ENCODE assay signal across 10 mouse cellular contexts in genomic region chr4:24792416-24792981, GRCm38 (mm10). TPM values are rescaled to one million over a fixed set of nuclear protein-coding genes. Genes with fewer than 3 reads are reported as not detected.
DNase-seq lines count a peak whose midpoint lies in the region; ATAC-seq and TF ChIP-seq lines count a peak whose summit lies in the region.
"Had no signal": no experiment of that assay in that cellular context is flagged by ENCODE, and none has a peak within 500 bp of the region (broad histone marks: within the 10 kb centered on the region; RNA-seq: fewer than 3 reads in every experiment).

No protein-coding gene starts in this region.

- H3K4me2 ChIP-seq in intestine, embryonic 16.5 days (ENCODE audit: low read depth, low read length), result peak overlapping the region; percentile 9; the same call in 1 of the 2 replicates
- no peak overlapping the region for H3K4me2 ChIP-seq in intestine, embryonic 15.5 days (replicated peaks)
- peak overlapping the region; percentile 31 for H3K4me2 ChIP-seq in midbrain, embryonic 11.5 days
- no peak overlapping the region for H3K4me2 ChIP-seq in stomach, postnatal 0 days (replicated peaks; ENCODE audit: low read depth)
- H3K4me2 ChIP-seq: limb, embryonic 13.5 days had no signal

- ATAC-seq in intestine, embryonic 16.5 days, result no peak
- no peak for ATAC-seq in intestine, embryonic 15.5 days
- ATAC-seq in midbrain, embryonic 11.5 days (ENCODE audit: low FRiP score), result peak; percentile 47
- ATAC-seq in stomach, postnatal 0 days (ENCODE audit: low FRiP score, low TSS enrichment), result no peak
- ATAC-seq in cerebellum, adult (ENCODE audit: insufficient number of reproducible peaks, low FRiP score, low TSS enrichment), result no peak

- no peak overlapping the region for H3K4me3 ChIP-seq in intestine, embryonic 16.5 days (ENCODE audit: low read length)
- H3K4me3 ChIP-seq in intestine, embryonic 15.5 days (replicated peaks), result no peak overlapping the region
- H3K4me3 ChIP-seq in forebrain, embryonic 10.5 days, result peak overlapping the region; percentile 31; the same call in 1 of the 2 replicates
- H3K4me3 ChIP-seq in midbrain, embryonic 11.5 days (ENCODE audit: low read depth, low read length), result no peak overlapping the region
- H3K4me3 ChIP-seq in stomach, postnatal 0 days (ENCODE audit: low read depth, low read length), result no peak overlapping the region
- H3K4me3 ChIP-seq: limb, embryonic 13.5 days had no signal

- TF ChIP-seq CTCF in stomach, postnatal 0 days (IDR thresholded peaks at IDR 0.05; ENCODE audit: low read depth), result no peak

- DNase-seq in Muller cell, postnatal 12 days (ENCODE audit: inconsistent ontology term), result peak; percentile 24
- DNase-seq in forebrain, embryonic 10.5 days (ENCODE audit: extremely low spot score, low spot score), result peak; percentile 19
- peak; percentile 89 for DNase-seq in midbrain, embryonic 11.5 days (ENCODE audit: low spot score, missing footprints)
- no peak for DNase-seq in stomach, postnatal 0 days (ENCODE audit: low spot score)
- no peak for DNase-seq in ovary, postnatal 10 days (ENCODE audit: low spot score)
- DNase-seq: kidney, adult 9 months had no signal

- no peaks in the 10 kb centered on the region for H3K36me3 ChIP-seq in intestine, embryonic 16.5 days (ENCODE audit: control insufficient read depth, insufficient read depth, low read length)
- no peaks in the 10 kb centered on the region for H3K36me3 ChIP-seq in intestine, embryonic 15.5 days
- H3K36me3 ChIP-seq in forebrain, embryonic 10.5 days (replicated peaks), result no peaks in the 10 kb centered on the region
- H3K36me3 ChIP-seq in midbrain, embryonic 11.5 days (ENCODE audit: control insufficient read depth, insufficient read depth, low read length), result no peaks in the 10 kb centered on the region
- no peaks in the 10 kb centered on the region for H3K36me3 ChIP-seq in stomach, postnatal 0 days (ENCODE audit: control insufficient read depth, insufficient read depth, low read length)
- H3K36me3 ChIP-seq: limb, embryonic 13.5 days had no signal

- no peaks in the 10 kb centered on the region for H3K27me3 ChIP-seq in intestine, embryonic 16.5 days (replicated peaks; ENCODE audit: control insufficient read depth, insufficient read depth, low read length)
- no peaks in the 10 kb centered on the region for H3K27me3 ChIP-seq in intestine, embryonic 15.5 days (replicated peaks)
- H3K27me3 ChIP-seq in forebrain, embryonic 10.5 days (ENCODE audit: poor library complexity, severe bottlenecking), result no peaks in the 10 kb centered on the region
- H3K27me3 ChIP-seq in midbrain, embryonic 11.5 days (ENCODE audit: control insufficient read depth, insufficient read depth, low read length), result no peaks in the 10 kb centered on the region
- no peaks in the 10 kb centered on the region for H3K27me3 ChIP-seq in stomach, postnatal 0 days (ENCODE audit: control insufficient read depth, insufficient read depth, low read length)
- H3K27me3 ChIP-seq: limb, embryonic 13.5 days had no signal

- H3K9me3 ChIP-seq in intestine, embryonic 16.5 days (ENCODE audit: control insufficient read depth, low read length), result no peaks in the 10 kb centered on the region
- H3K9me3 ChIP-seq in intestine, embryonic 15.5 days, result no peaks in the 10 kb centered on the region
- no peaks in the 10 kb centered on the region for H3K9me3 ChIP-seq in forebrain, embryonic 10.5 days
- no peaks in the 10 kb centered on the region for H3K9me3 ChIP-seq in midbrain, embryonic 11.5 days (ENCODE audit: control insufficient read depth, low read length)
- H3K9me3 ChIP-seq in stomach, postnatal 0 days (ENCODE audit: control insufficient read depth, low read length), result no peaks in the 10 kb centered on the region
- H3K9me3 ChIP-seq: limb, embryonic 13.5 days had no signal

- H3K4me1 ChIP-seq in intestine, embryonic 16.5 days (ENCODE audit: control insufficient read depth, insufficient read depth, low read length), result no peaks in the 10 kb centered on the region
- no peaks in the 10 kb centered on the region for H3K4me1 ChIP-seq in intestine, embryonic 15.5 days (replicated peaks)
- H3K4me1 ChIP-seq in forebrain, embryonic 10.5 days, result peaks cover 22% of the 10 kb centered on the region
- peaks cover 9% of the 10 kb centered on the region for H3K4me1 ChIP-seq in midbrain, embryonic 11.5 days (ENCODE audit: control insufficient read depth, insufficient read depth, low read length)
- no peaks in the 10 kb centered on the region for H3K4me1 ChIP-seq in stomach, postnatal 0 days (replicated peaks; ENCODE audit: control insufficient read depth, insufficient read depth)

- H3K27ac ChIP-seq in intestine, embryonic 16.5 days (ENCODE audit: low read length), result no peak overlapping the region
- H3K27ac ChIP-seq in intestine, embryonic 15.5 days, result no peak overlapping the region
- H3K27ac ChIP-seq in forebrain, embryonic 10.5 days, result peak overlapping the region; percentile 49
- no peak overlapping the region for H3K27ac ChIP-seq in midbrain, embryonic 11.5 days (ENCODE audit: low read depth, low read length)
- H3K27ac ChIP-seq in stomach, postnatal 0 days (replicated peaks), result no peak overlapping the region
- H3K27ac ChIP-seq: limb, embryonic 13.5 days had no signal

- no peak for TF ChIP-seq EP300 in stomach, postnatal 0 days (optimal IDR thresholded peaks at IDR 0.05)

- no peak overlapping the region for H3K9ac ChIP-seq in intestine, embryonic 16.5 days (ENCODE audit: low read depth, low read length)
- H3K9ac ChIP-seq in intestine, embryonic 15.5 days, result no peak overlapping the region
- H3K9ac ChIP-seq in midbrain, embryonic 11.5 days (ENCODE audit: low read length), result peak overlapping the region; percentile 40
- H3K9ac ChIP-seq in stomach, postnatal 0 days (ENCODE audit: low read length), result no peak overlapping the region
- H3K9ac ChIP-seq: limb, embryonic 13.5 days had no signal

- WGBS in intestine, embryonic 16.5 days, result 50% methylated on average over 16 of the region's 16 CpGs
- WGBS in intestine, embryonic 15.5 days, result 44% methylated on average over 16 of the region's 16 CpGs
- 25% methylated on average over 16 of the region's 16 CpGs for WGBS in forebrain, embryonic 10.5 days
- WGBS in midbrain, embryonic 11.5 days, result 26% methylated on average over 16 of the region's 16 CpGs
- WGBS in stomach, postnatal 0 days, result 46% methylated on average over 16 of the region's 16 CpGs

RNA-seq across cellular contexts. Expression of gene Klhl32, which starts 58.4 kb away (rescaled TPM):
- 3.3 and 3.5 TPM in 2 replicates for polyA plus RNA-seq in intestine, embryonic 16.5 days (2015; fragmentation: Nextera tagmentation; extraction: Ambion mirVana)
- polyA plus RNA-seq in intestine, embryonic 15.5 days (2015; fragmentation: Nextera tagmentation; extraction: Ambion mirVana), result 3.6 and 3.9 TPM in 2 replicates
- 3.7 and 3.8 TPM in 2 replicates for polyA plus RNA-seq in forebrain, embryonic 10.5 days (2016; fragmentation: Nextera tagmentation; extraction: Ambion mirVana)
- polyA plus RNA-seq in midbrain, embryonic 11.5 days (2014; fragmentation: Nextera tagmentation; extraction: Ambion mirVana), result 5.8 and 6.4 TPM in 2 replicates
- polyA plus RNA-seq in stomach, postnatal 0 days (2015; fragmentation: Nextera tagmentation; extraction: Ambion mirVana), result 1.9 and 2.4 TPM in 2 replicates

Comparison
In these comparisons a context has a peak if more than half of its experiments do, and no peak if none do; other contexts are left out.
1. H3K4me2 ChIP-seq: peak in intestine, embryonic 16.5 days (single experiment) and midbrain, embryonic 11.5 days (single experiment); none in intestine, embryonic 15.5 days (single experiment) and stomach, postnatal 0 days (single experiment).
2. DNase-seq: peak in Muller cell, postnatal 12 days (single experiment), forebrain, embryonic 10.5 days (single experiment) and midbrain, embryonic 11.5 days (single experiment); none in stomach, postnatal 0 days (single experiment) and ovary, postnatal 10 days (single experiment).